ENCODE assay signal across 10 mouse cellular contexts in the genomic region with DNA sequence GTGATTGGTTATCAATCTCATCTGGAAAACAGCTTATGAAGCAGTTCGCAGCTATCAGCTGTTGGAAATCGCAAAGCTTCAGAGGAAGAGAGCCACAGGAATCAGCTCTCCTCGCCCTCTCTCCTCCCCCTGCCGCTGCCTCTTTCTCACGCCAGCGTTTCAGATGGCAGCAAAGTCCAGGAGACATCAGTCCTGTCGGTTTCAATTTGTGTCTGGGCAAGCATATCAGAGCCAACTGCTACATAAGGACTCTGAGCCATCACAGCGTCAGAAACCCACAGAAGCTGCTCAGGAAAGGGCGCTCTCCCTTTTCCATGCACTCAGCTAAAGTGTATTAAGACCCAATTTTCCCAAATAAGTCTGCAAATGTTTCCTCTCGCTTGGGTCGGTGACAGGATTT.
DNase-seq lines count a peak whose midpoint lies in the region; ATAC-seq lines count a peak whose summit lies in the region.
"Had no signal": no experiment of that assay in that cellular context is flagged by ENCODE, and none has a peak within 500 bp of the region (broad histone marks: within the 10 kb centered on the region; RNA-seq: fewer than 3 reads in every experiment).

No protein-coding gene starts in this region.

- H3K4me2 ChIP-seq in hindbrain, embryonic 12.5 days (replicated peaks), result peak overlapping the region; percentile 38
- H3K4me2 ChIP-seq in limb, embryonic 15.5 days, result peak overlapping the region; percentile 40
- peak overlapping the region; percentile 45 for H3K4me2 ChIP-seq in neural tube, embryonic 13.5 days

- peaks cover 19% of the 10 kb centered on the region for H3K4me1 ChIP-seq in hindbrain, embryonic 12.5 days
- peaks cover 16% of the 10 kb centered on the region for H3K4me1 ChIP-seq in limb, embryonic 15.5 days
- H3K4me1 ChIP-seq in neural tube, embryonic 13.5 days (replicated peaks), result peaks cover 60% of the 10 kb centered on the region

- WGBS in hindbrain, embryonic 12.5 days, result 23% methylated on average over 11 of the region's 11 CpGs
- WGBS in limb, embryonic 15.5 days, result 21% methylated on average over 11 of the region's 11 CpGs
- WGBS in neural tube, embryonic 13.5 days, result 21% methylated on average over 11 of the region's 11 CpGs

- no peaks in the 10 kb centered on the region for H3K27me3 ChIP-seq in hindbrain, embryonic 12.5 days
- no peaks in the 10 kb centered on the region for H3K27me3 ChIP-seq in limb, embryonic 15.5 days
- no peaks in the 10 kb centered on the region for H3K27me3 ChIP-seq in neural tube, embryonic 13.5 days
- H3K27me3 ChIP-seq: Patski had no signal

- 0 out of 2 replicates have a peak, but pooled peaks cover 2% of the 10 kb centered on the region for H3K36me3 ChIP-seq in hindbrain, embryonic 12.5 days
- no peaks in the 10 kb centered on the region for H3K36me3 ChIP-seq in limb, embryonic 15.5 days
- no peaks in the 10 kb centered on the region for H3K36me3 ChIP-seq in neural tube, embryonic 13.5 days

- no peak overlapping the region for H3K9ac ChIP-seq in hindbrain, embryonic 12.5 days
- no peak overlapping the region for H3K9ac ChIP-seq in limb, embryonic 15.5 days
- H3K9ac ChIP-seq in neural tube, embryonic 13.5 days, result peak overlapping the region; percentile 52
- H3K9ac ChIP-seq: liver, embryonic 14.5 days had no signal

- peak; percentile 14 for DNase-seq in right cerebral cortex, adult 18-20 months
- DNase-seq in right cerebral cortex, postnatal 25 days, result no peak
- peak; percentile 12 for DNase-seq in fibroblast of lung, adult 2 months (ENCODE audit: low read depth)
- no peak for DNase-seq in urinary bladder, adult 18-20 months (ENCODE audit: low spot score in 2 of 2)
- no peak for DNase-seq in thymus, postnatal 25 days

- H3K4me3 ChIP-seq in hindbrain, embryonic 12.5 days, result no peak overlapping the region
- peak overlapping the region; percentile 21 for H3K4me3 ChIP-seq in limb, embryonic 15.5 days
- 0 out of 2 replicates have a peak overlapping the region, but pooled peaks have one; percentile 9 for H3K4me3 ChIP-seq in neural tube, embryonic 13.5 days

- H3K9me3 ChIP-seq in hindbrain, embryonic 12.5 days (replicated peaks), result no peaks in the 10 kb centered on the region
- H3K9me3 ChIP-seq in limb, embryonic 15.5 days, result no peaks in the 10 kb centered on the region
- no peaks in the 10 kb centered on the region for H3K9me3 ChIP-seq in neural tube, embryonic 13.5 days

- no peak for ATAC-seq in hindbrain, embryonic 12.5 days (ENCODE audit: low FRiP score)
- no peak for ATAC-seq in limb, embryonic 15.5 days (ENCODE audit: insufficient number of reproducible peaks, low FRiP score, low TSS enrichment, low read depth)
- ATAC-seq in neural tube, embryonic 13.5 days (ENCODE audit: low read depth), result no peak
- ATAC-seq: Patski had no signal

- peak overlapping the region; percentile 64 for H3K27ac ChIP-seq in hindbrain, embryonic 12.5 days
- peak overlapping the region; percentile 43; the same call in 1 of the 2 replicates for H3K27ac ChIP-seq in limb, embryonic 15.5 days
- H3K27ac ChIP-seq in neural tube, embryonic 13.5 days (replicated peaks), result peak overlapping the region; percentile 73
- H3K27ac ChIP-seq: liver, embryonic 14.5 days had no signal

Comparison
In these comparisons a context has a peak if more than half of its experiments do, and no peak if none do; other contexts are left out.
1. DNase-seq: peak in right cerebral cortex, adult 18-20 months (single experiment) and fibroblast of lung, adult 2 months (single experiment); none in right cerebral cortex, postnatal 25 days (single experiment), urinary bladder, adult 18-20 months (0 of 2) and thymus, postnatal 25 days (single experiment).
2. Peak in every context shown above with its lines, with median percentiles within 50 percentile points of each other: H3K27ac ChIP-seq and H3K4me2 ChIP-seq.